Mouse (Mus musculus): ENCODE data around the gene Grifin. TPM values are rescaled to one million over a fixed set of nuclear protein-coding genes. Genes with fewer than 3 reads are reported as not detected.

Grifin gene
- polyA plus RNA-seq, 1 experiment from 2014 or later = not detected

DNA sequence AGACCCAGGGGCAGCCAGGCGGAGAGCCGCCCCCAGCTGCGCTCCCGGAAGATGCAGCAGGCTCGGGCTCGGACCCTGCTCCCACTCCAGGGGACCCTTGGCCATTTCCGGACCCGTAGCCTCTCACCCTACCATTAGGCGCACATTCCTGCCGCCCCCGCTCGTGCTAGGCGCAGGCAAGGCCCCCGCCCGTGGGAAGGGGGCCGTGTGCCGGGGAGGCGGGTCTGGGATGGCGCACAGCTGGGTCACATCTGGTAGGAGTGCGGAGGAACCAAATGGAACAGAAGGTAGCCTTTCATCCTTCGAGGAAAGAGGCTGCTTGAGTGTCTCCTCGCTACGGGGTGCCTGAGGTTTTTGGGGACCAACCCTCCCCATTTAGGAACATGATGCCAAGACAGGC lies 41.5 kb upstream of the Grifin start:
- no peak overlapping the region; the same call in 1 of the 2 replicates for H3K27ac ChIP-seq
- H3K36me3 ChIP-seq = no peaks in the 10 kb centered on the region
- H3K9ac ChIP-seq (replicated peaks) = peak overlapping the region; percentile 76; the same call in 1 of the 2 replicates
- peaks cover 70% of the 10 kb centered on the region for H3K4me1 ChIP-seq (replicated peaks)
- H3K4me3 ChIP-seq (replicated peaks) = peak overlapping the region; percentile 52
- peaks cover 29% of the 10 kb centered on the region for H3K27me3 ChIP-seq
- no peak for ATAC-seq
- under 1% methylated on average over 23 of the region's 23 CpGs for WGBS
- H3K9me3 ChIP-seq = no peaks in the 10 kb centered on the region
- H3K4me2 ChIP-seq (replicated peaks) = peak overlapping the region; percentile 66

DNA sequence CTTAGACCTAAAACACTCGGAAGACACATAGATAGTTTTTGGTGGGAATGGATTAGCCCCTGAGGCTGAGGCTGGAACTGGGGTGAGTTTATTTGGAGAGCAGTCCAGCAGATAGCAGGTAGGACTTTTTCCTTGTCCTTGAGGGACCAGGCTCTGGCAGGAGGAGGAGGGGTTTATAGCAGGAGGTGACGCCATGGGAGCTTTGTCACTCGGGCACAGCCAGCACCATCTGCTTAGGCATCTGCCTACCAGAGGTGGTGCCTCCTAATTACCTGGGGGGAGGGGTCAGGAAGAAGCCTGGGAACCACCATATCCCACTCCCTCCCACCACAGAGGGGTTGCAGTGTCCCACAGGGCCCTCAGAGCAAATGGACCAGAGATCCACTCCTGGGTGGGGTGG lies 40.4 kb upstream of the Grifin start:
- Histone ChIP-seq H3K27me3 (peaks cover 29% of the 10 kb centered on the region), H3K9ac (replicated peaks) (no peak overlapping the region), H3K4me2 (replicated peaks) (no peak overlapping the region), H3K9me3 (no peaks in the 10 kb centered on the region), H3K27ac (no peak overlapping the region), H3K4me3 (replicated peaks) (no peak overlapping the region), H3K36me3 (no peaks in the 10 kb centered on the region), H3K4me1 (replicated peaks) (peaks cover 59% of the 10 kb centered on the region)
- no peak for ATAC-seq
- WGBS = 28% methylated on average over 3 of the region's 3 CpGs

DNA sequence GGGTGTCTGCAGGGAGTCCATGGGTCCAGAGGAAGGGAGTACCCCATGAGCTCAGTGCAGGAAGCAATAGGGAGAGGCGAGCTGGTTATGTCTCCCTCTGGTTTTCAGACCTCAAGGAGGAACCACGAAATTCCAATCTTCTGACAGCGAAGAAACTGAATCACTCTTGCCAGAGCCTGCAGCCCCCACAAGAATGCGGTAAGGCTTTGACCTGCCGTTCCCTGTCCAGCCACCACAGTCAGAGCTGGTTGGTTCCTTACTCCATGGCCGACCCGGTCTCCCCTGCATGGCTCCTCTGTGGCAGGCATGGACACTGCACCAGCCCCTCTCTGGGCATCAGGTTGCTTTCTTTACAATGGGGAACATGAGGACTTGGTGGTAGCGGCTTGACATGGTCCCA lies 39.5 kb upstream of the Grifin start:
- ATAC-seq = no peak
- no peak overlapping the region for H3K4me2 ChIP-seq (replicated peaks)
- H3K9ac ChIP-seq (replicated peaks) = no peak overlapping the region
- no peaks in the 10 kb centered on the region for H3K9me3 ChIP-seq
- no peak overlapping the region for H3K4me3 ChIP-seq (replicated peaks)
- H3K4me1 ChIP-seq (replicated peaks) = peaks cover 50% of the 10 kb centered on the region
- no peak overlapping the region for H3K27ac ChIP-seq
- H3K27me3 ChIP-seq = peaks cover 29% of the 10 kb centered on the region
- no peaks in the 10 kb centered on the region for H3K36me3 ChIP-seq
- 85% methylated on average over 8 of the region's 8 CpGs for WGBS

- H3K27me3 ChIP-seq = peaks cover 26% of the 10 kb centered on the region
- H3K4me1 ChIP-seq (replicated peaks) = peaks cover 32% of the 10 kb centered on the region
- no peaks in the 10 kb centered on the region for H3K9me3 ChIP-seq
- no peak overlapping the region for H3K27ac ChIP-seq
- H3K9ac ChIP-seq (replicated peaks) = no peak overlapping the region
- no peak overlapping the region for H3K4me2 ChIP-seq (replicated peaks)
- H3K4me3 ChIP-seq (replicated peaks) = no peak overlapping the region
- WGBS = 56% methylated on average over 2 of the region's 2 CpGs
- ATAC-seq = no peak
- no peaks in the 10 kb centered on the region for H3K36me3 ChIP-seq
Measured at GRCm38 (mm10) chr5:140602540-140602939, 37.7 kb upstream of the Grifin start.

DNA sequence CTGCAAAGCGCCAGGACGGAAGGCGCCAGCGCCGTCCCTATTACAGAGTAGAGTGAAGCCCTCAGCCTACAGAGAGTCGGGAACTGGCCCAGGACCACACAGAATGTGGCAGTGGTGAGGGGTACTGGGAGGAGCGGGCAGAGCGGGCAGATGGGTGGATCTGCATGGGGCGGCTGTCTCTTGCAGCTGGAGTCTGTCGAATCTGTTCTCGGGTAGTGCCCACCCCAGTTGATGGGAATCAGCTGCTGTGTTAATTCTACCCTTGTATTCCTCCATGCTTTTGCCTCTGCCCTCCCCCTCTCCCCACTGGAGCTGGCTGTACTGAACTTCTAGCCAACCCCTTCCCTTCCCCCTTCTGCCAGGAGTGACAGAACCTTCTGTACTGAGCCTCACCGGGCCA lies 36.8 kb upstream of the Grifin start:
- H3K4me2 ChIP-seq (replicated peaks) = no peak overlapping the region
- H3K4me3 ChIP-seq (replicated peaks) = no peak overlapping the region
- H3K4me1 ChIP-seq (replicated peaks) = peaks cover 23% of the 10 kb centered on the region
- H3K36me3 ChIP-seq = no peaks in the 10 kb centered on the region
- H3K27ac ChIP-seq = no peak overlapping the region
- H3K9ac ChIP-seq (replicated peaks) = no peak overlapping the region
- peaks cover 23% of the 10 kb centered on the region for H3K27me3 ChIP-seq
- 0 out of 2 replicates have a peak, but pooled peaks have one; percentile 42 for ATAC-seq
- no peaks in the 10 kb centered on the region for H3K9me3 ChIP-seq
- WGBS = 81% methylated on average over 12 of the region's 12 CpGs

DNA sequence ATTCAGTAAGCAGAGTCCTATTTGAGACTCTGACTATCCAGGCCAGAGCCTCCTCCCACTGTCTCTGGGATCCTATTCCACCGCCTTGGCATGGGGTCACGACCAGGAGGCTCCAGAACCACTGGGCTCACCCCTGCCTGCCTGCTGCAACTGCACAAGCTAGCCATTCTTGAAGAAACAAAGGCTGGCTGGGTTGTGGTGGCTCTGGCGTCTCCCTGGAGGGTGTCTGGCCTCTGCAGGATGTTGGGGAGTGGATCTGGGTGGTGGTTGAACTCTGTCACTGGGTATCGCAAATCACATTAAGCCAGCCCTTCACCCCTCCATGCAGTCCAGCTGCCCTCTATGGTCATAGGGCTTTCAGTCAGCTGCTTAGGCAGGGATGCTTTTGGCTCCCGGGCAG lies 35.1 kb upstream of the Grifin start:
- H3K4me1 ChIP-seq (replicated peaks) = peaks cover 6% of the 10 kb centered on the region; the same call in 1 of the 2 replicates
- H3K9me3 ChIP-seq = no peaks in the 10 kb centered on the region
- no peaks in the 10 kb centered on the region for H3K36me3 ChIP-seq
- H3K4me3 ChIP-seq (replicated peaks) = no peak overlapping the region
- no peak overlapping the region for H3K4me2 ChIP-seq (replicated peaks)
- peaks cover 8% of the 10 kb centered on the region for H3K27me3 ChIP-seq
- no peak overlapping the region for H3K9ac ChIP-seq (replicated peaks)
- ATAC-seq = no peak
- 69% methylated on average over 5 of the region's 5 CpGs for WGBS
- H3K27ac ChIP-seq = no peak overlapping the region

DNA sequence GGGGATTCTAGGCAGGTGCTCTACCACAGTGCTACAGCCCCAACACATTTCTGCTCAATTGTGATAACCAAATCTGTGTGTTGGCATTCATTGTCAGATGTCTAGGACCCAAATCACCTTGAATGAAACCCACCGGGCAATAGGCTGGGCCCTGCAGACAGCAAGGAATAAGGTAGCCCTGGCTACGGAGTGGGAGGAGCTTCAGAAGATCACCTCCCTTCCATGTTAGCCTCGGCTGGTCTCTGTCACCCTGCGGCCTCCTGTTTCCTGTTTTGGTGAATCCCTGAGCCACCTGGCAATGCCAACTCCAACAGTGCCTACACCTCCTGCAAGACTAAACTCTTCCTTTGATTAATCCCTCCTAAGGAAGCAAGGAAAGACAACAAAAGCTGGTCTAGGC lies 32.9 kb upstream of the Grifin start:
- H3K27ac ChIP-seq = no peak overlapping the region
- peaks cover 5% of the 10 kb centered on the region; the same call in 1 of the 2 replicates for H3K4me1 ChIP-seq (replicated peaks)
- H3K9me3 ChIP-seq = no peaks in the 10 kb centered on the region
- no peaks in the 10 kb centered on the region for H3K36me3 ChIP-seq
- no peak overlapping the region for H3K4me2 ChIP-seq (replicated peaks)
- no peak overlapping the region for H3K4me3 ChIP-seq (replicated peaks)
- H3K27me3 ChIP-seq = no peaks in the 10 kb centered on the region; the same call in 1 of the 2 replicates
- no peak overlapping the region for H3K9ac ChIP-seq (replicated peaks)
- ATAC-seq = no peak
- 89% methylated on average over 4 of the region's 4 CpGs for WGBS

DNA sequence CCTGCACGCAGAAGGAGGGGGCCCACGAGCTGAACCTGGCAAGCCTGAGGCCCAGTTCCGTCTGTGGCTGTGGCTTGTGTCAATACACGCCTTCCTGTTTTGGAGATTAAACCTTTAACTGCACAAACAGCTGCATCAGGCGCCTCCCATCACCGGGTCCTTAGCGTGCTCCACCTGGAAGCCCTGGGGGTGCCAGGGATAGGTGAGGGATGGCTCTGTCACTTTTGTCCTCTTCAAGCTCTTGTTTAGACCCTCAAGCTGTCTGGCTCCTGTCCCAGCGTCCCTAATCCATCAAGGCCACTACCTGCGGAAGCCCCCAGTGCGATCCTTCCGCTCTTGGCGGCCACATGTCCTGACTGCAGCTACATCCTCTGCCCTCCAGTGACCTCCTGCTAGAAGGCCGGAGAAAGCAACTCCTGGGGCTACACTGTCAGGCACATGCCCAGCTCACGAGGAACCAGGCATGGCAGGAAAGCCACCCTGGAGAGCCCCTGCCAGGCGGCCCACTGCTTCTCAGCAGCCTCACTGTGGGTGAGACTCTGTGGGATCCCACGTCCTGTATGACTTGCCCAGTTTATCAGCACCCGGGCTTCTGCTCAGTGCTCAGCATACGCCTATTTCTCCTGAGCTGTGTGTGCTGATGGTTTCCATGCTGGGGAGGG lies 32.2 kb upstream of the Grifin start:
- no peak for ATAC-seq
- H3K27ac ChIP-seq = no peak overlapping the region
- WGBS = 78% methylated on average over 18 of the region's 18 CpGs

GRCm38 (mm10) chr5:140596426-140596825 lies 31.6 kb upstream of the Grifin start:
- no peak for ATAC-seq
- no peaks in the 10 kb centered on the region for H3K9me3 ChIP-seq
- no peak overlapping the region for H3K9ac ChIP-seq (replicated peaks)
- no peak overlapping the region for H3K27ac ChIP-seq
- H3K4me1 ChIP-seq (replicated peaks) = no peaks in the 10 kb centered on the region
- H3K27me3 ChIP-seq = no peaks in the 10 kb centered on the region; the same call in 1 of the 2 replicates
- no peak overlapping the region for H3K4me3 ChIP-seq (replicated peaks)
- WGBS = 75% methylated on average over 3 of the region's 3 CpGs
- no peaks in the 10 kb centered on the region for H3K36me3 ChIP-seq
- no peak overlapping the region for H3K4me2 ChIP-seq (replicated peaks)

More for the DNA sequence above, 32.2 kb upstream of the Grifin start:
- Histone ChIP-seq H3K4me2 (replicated peaks) (no peak overlapping the region), H3K4me3 (replicated peaks) (no peak overlapping the region), H3K27me3 (no peaks in the 10 kb centered on the region; the same call in 1 of the 2 replicates), H3K9me3 (no peaks in the 10 kb centered on the region), H3K36me3 (no peaks in the 10 kb centered on the region), H3K4me1 (replicated peaks) (0 out of 2 replicates have a peak, but pooled peaks cover 5% of the 10 kb centered on the region), H3K9ac (replicated peaks) (no peak overlapping the region)

DNA sequence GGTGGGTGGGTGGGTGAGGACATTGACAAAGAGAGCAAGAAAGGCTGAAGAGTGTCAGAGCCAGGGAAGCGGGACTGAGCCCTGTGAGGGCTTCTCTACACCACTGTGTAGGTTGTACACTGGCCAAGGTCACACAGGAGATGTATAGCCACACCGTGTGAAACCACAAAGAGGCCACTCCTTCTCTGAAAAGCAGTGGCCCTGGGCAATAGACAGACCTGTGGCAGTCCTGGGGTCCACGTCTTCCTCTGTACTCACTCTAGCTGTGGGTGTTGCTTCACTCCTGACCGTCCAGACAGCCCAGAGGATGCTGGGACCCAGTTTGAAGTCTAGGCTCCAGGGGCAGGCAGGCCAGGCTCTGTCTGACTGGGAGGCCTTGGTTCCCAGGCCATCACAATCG lies 30.0 kb upstream of the Grifin start:
- Histone ChIP-seq H3K27me3 (no peaks in the 10 kb centered on the region; the same call in 1 of the 2 replicates), H3K27ac (no peak overlapping the region), H3K4me1 (replicated peaks) (no peaks in the 10 kb centered on the region), H3K36me3 (no peaks in the 10 kb centered on the region), H3K4me3 (replicated peaks) (no peak overlapping the region), H3K9me3 (no peaks in the 10 kb centered on the region), H3K9ac (replicated peaks) (no peak overlapping the region), H3K4me2 (replicated peaks) (no peak overlapping the region)
- WGBS = 65% methylated on average over 5 of the region's 5 CpGs
- no peak for ATAC-seq

DNA sequence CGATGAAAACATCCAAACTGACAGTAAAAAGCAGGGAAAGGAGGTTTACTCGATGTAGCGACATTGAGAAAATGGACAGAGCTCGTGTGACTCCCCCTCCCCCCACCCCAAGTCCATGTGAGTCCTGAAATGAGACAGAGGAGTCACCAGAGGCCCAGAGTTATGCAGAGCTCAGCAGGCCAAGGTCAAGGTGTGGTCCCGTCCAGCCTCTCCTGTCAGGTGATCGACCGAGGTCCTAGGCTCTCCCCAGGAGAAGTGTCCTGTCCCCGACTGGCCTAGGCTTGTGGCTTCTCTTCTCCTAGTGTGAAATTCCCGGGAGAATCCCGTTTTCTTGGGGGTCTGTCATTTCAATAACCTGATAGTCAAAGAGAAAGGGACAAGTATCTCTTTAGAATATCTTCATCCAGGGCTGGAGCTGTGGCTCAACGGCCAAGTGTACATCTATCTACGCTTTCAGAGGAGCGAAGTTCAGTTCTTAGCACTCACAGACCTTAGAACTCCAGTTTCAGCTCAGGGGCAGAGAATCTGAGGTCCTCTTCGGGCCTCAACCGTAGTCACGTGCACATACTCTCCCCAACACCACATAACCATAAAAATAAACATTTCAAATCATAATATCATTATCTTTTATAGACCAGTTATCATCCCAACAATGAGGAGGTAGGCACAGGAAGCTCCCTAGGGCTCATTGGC lies 24.4 kb upstream of the Grifin start:
- H3K4me2 ChIP-seq (replicated peaks) = no peak overlapping the region
- peaks cover 5% of the 10 kb centered on the region; the same call in 1 of the 2 replicates for H3K27me3 ChIP-seq
- 96% methylated on average over 16 of the region's 16 CpGs for WGBS
- H3K4me1 ChIP-seq (replicated peaks) = peaks cover 14% of the 10 kb centered on the region
- H3K4me3 ChIP-seq (replicated peaks) = no peak overlapping the region
- H3K9me3 ChIP-seq = no peaks in the 10 kb centered on the region
- no peaks in the 10 kb centered on the region for H3K36me3 ChIP-seq
- H3K9ac ChIP-seq (replicated peaks) = no peak overlapping the region
- no peak for ATAC-seq
- H3K27ac ChIP-seq = no peak overlapping the region

DNA sequence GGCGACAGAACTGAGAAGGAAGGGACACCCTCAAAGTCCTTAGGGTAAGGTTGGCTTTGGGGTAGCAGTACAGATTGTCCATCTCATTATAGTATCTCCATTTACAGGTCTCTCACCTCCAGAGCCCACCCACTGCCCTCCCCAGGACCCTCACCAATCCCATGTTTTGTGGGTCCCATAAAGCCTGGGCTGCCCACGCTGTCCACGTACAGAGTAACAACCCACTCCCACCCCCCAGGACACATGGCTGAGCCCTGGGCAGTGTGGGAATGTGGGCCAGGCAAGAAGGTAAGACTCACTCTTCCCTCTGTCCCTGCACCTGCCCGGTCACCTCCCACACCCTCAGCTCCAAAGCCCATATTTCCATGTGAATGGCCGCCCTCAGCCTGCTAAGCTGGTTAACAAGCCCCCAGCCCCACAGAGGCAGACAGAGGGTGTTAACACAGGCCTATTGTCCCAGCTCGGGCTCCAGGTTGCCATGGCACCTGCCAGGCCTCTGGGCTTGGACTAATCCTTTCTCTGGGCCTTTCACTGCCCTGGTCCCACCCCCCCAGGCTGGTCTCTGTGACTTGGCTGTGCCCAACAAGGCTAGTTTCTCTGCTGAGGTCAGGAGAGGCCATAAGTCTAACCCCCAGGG lies 19.0 kb upstream of the Grifin start:
- H3K36me3 ChIP-seq = no peaks in the 10 kb centered on the region
- H3K4me1 ChIP-seq (replicated peaks) = peaks cover 64% of the 10 kb centered on the region
- H3K9ac ChIP-seq (replicated peaks) = 0 out of 2 replicates have a peak overlapping the region, but pooled peaks have one; percentile 2
- peak; percentile 91 for ATAC-seq
- 3% methylated on average over 6 of the region's 6 CpGs for WGBS
- H3K27ac ChIP-seq = peak overlapping the region; percentile 85
- H3K9me3 ChIP-seq = no peaks in the 10 kb centered on the region
- peaks cover 6% of the 10 kb centered on the region; the same call in 1 of the 2 replicates for H3K27me3 ChIP-seq
- H3K4me3 ChIP-seq (replicated peaks) = no peak overlapping the region
- H3K4me2 ChIP-seq (replicated peaks) = peak overlapping the region; percentile 4
